Mouse (Mus musculus) natural killer cell, adult 2 months (primary cell): Measurements from ENCODE around the gene Topaz1.

ENCODE experiments used
- DNase-seq, 2 experiments: peaks; one replicate each; pipeline ENCODE4 v3.0.0; 2022; ENCODE audit warnings: low spot score in 2 of 2

Topaz1 gene

DNA sequence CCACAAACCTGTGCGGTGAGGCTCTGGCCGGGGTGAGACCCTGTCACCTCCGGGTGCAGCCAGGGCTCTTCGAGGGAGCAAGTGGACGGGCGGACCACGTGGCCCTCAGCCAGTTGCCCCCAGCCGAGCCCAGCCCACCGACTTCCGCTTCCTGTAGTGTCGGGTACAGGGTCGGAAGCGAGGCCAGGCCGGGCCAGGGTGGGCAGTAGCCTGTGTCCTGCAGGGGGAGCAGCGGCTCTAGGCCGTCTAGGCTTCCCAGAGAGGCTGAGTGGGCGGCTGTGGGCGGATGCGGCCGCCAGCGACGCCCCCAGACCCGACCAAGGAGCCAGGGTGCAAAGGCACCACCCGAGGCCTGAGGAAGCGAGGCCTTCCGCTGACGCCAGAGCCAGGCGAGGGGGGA lies at the start of gene Topaz1:
Topaz1 (plus strand) TSS at position 287 of the 400 bp plus-strand sequence.
- DNase-seq, result no peak

GRCm38 (mm10) chr9:122701817-122702216 lies 45.3 kb upstream of the Topaz1 start:
- no peak for DNase-seq

GRCm38 (mm10) chr9:122713836-122714235 lies 33.3 kb upstream of the Topaz1 start:
- no peak for DNase-seq

GRCm38 (mm10) chr9:122715046-122715445 lies 32.1 kb upstream of the Topaz1 start:
- no peak for DNase-seq

DNA sequence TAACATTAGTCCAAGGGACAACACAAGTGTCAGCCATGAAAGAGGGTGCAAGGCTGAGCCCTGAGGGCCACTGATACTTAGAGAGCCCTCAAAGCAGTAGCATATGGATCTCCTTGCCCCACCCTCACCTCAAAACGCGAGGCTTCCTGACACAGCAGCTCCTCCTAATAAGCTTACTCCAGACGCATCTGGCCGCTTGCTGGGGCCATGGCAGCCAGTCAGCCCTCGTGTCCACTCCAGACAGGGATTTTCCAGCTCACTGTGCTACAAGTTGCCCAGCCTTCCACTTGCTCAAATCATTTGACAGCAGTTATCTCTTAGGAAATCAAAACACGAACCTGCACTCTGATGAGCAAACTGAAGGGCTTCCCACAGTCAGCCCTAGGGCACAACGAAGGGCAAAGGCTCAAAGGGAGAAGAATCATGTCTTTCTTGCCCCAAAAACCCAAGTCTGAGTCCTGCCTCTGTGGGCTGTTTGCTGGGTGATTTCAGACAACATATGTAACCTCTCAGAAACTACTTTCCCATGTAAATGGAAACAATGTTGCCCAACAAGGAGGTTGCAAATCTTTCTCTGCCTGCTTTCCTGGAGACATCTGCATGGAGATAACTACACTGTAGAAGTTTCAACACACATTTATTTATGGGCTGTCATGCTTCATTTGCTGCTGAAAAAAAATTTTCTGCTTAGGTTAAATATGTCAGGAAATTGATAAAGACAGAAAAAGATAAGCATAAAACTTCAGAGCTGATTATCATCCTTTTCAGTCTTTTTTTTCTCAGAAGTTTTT lies 30.8 kb upstream of the Topaz1 start:
- DNase-seq, result no peak

- DNase-seq, result no peak
Observed at GRCm38 (mm10) chr9:122722296-122722695, 24.9 kb upstream of the Topaz1 start.

DNA sequence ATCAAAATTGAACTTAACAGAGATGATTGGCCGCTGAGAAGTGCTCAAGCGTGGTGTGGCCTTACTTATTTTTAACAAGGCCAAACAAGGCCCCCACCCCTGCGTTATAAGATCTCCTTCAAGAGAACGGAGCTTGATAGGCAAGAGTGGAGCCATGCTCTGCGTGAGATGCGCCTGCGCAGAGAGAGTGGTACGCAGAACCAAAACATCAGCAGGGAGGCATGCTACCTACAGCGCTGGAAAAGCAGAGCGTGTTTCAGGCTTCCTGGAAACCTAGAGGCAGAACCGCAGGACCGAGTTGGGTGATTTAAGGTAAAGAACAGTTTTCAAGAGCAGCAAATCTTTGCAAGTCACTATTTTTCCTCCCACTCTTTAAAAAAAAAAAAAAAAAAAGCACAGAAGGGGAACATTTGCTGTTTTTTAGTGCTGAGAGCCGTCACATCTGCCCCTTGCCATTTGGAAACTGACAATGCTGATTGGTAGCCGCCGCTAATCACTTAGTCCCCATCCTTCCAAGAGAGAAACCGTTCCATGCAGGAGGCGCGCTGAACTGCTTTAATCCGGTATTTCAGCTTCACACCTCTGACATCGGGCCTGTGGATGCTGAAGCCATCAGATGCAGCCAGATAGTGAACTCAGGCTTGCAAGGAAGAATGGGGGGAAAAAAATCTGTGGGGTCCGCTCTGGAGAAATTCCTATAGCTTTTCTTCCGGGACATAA lies 21.9 kb upstream of the Topaz1 start:
- DNase-seq, result no peak

DNA sequence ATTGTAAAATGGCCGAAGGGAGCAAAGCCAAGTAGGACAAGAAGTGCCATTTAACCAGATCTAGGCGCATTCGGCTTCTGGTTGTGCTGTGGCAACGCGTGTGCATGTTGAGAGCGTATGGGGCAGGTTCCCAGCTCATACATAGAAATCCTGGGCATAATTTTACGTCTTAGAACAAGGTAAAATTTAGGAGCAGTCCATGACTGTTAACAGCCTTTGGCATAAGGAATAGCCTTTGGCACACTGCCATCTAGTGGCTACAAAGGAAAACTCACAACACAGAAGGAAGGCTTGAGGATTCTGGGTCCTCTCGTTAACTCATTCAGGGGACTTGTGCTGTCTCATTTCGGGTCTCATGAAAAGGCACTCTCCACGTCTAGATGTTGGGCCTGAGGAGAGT lies 17.6 kb upstream of the Topaz1 start:
- DNase-seq, result peak in 1 of 2 experiments; percentile 18

- no peak for DNase-seq
Observed at GRCm38 (mm10) chr9:122732126-122732810, 14.9 kb upstream of the Topaz1 start.

DNA sequence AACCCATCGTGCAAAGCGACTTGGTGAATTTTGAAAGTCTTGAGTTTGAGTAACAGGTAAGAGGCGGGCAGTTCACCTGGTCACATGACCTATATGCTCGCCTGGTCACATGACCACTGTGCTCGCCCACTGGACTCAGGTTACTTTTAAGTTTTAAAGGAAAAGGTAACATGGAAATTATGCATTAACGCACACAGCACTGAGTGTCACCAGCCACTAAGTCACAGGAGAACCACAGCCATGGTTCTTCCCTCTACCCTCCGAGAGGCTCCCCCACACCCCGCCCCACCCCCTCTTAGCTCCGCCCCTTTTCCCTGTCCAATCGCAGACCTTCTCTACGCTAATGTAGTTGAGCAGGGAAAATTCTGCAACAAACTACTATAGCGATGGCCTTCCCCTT lies 13.9 kb upstream of the Topaz1 start:
- no peak for DNase-seq

DNA sequence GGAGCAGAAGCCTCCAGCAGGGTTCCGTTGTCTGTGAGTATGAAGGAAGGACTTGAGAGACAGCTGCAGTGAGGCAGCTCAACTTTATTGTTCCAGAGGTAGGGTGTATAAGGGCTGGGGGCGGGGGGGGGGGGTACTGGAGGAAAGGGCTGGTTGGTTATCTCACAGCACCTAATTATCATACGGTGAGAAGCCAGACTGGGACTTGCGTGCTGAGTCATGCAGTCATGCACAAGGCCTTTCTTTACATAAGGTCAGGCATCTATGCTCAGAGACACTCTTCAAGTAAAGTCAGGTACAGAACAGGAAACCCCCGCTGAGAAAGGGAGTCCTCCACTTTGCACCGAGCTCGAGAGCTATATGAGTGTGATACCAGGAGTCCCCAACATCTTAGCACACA lies 12.2 kb upstream of the Topaz1 start:
- no peak for DNase-seq

DNA sequence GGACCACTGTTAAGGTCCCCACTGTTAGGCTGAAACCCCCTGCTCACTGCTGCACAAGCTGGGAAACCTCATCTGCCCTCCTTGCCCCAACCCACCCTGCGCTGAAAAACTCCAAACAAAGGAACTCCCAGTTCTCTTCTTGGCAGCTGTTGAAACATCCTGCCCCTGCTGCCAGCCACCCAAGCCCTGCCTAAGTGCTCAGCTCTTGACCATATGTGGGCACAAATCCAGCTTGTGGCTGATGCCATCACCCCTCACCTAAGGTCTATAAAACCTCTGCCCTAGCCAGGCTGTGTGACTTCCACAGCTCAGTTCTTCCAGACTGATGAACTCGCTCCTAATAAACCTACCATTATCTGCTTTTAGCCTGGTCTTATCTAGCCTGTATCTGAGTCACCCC lies 11.1 kb upstream of the Topaz1 start:
- no peak for DNase-seq

GRCm38 (mm10) chr9:122736742-122737141 lies 10.4 kb upstream of the Topaz1 start:
- peak; percentile 29 to 47 for DNase-seq

GRCm38 (mm10) chr9:122745879-122746278 lies 1.3 kb upstream of the Topaz1 start:
- DNase-seq, result no peak

DNA sequence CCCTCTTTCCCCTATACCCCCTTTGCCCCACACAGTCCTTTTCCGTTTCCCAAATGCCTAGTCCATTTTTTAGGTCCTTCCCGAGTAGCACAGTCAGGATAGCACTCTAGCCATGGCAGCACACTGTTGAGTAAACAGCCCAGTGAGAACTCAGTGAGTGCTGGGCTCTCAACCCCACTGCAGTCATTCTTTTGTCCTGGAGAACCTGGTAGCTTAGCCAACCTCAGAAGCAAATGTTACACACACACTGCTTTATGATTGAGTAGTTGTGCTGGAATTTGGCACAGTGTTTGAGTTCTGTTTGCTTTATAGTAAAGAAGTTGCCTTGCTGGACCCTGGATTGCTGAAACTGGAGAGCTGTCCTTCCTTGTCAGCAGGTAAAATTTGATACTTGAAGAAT lies 10.5 kb downstream of the Topaz1 start:
- DNase-seq, result no peak

GRCm38 (mm10) chr9:122760111-122760510 lies 13.0 kb downstream of the Topaz1 start:
- no peak for DNase-seq

GRCm38 (mm10) chr9:122785231-122785630 lies 38.1 kb downstream of the Topaz1 start:
- peak in 1 of 2 experiments; percentile 36 for DNase-seq

GRCm38 (mm10) chr9:122786534-122786933 lies 39.4 kb downstream of the Topaz1 start:
- no peak for DNase-seq

GRCm38 (mm10) chr9:122805053-122805844 lies 58.1 kb downstream of the Topaz1 start, which contains the start of gene Tcaim:
TSS of gene Tcaim (plus strand) at chr9:122805539.
- DNase-seq, result peak; percentile 83 to 87

DNA sequence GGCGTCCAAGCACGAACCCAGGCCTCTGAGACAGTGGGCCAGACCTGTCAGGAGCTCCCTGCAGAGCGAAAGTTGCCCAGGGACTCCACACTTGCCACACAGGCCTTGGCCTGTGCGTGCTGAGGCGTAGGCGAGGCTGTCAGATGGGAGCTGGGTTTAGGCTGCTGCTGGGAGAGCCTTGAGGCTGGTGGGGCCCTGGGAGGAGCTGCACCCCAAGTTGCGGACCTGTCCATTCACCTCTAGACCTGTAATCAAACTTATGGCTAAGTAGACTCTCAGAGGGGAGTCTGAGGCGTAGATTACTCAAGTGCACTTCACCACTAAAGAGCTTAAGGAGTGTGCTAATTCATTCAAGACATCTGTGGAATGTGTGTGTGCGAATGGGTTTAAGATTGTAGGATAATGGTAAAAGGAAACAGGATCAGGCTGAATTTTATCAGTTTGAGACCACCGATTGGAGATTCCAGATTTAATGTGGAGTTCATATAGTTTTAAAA lies 58.7 kb downstream of the Topaz1 start:
- no peak for DNase-seq

- DNase-seq, result no peak
Observed at GRCm38 (mm10) chr9:122807186-122807585, 60.0 kb downstream of the Topaz1 start.
